Mouse (Mus musculus) cerebellum, adult 2 months (tissue): ENCODE data around the gene Orm3. TPM values are rescaled to one million over a fixed set of nuclear protein-coding genes. Genes with fewer than 3 reads are reported as not detected.

ENCODE experiments used
- DNase-seq, 2 experiments: peaks; one replicate each; pipeline ENCODE4 v3.0.0; 2021
- H3K27ac ChIP-seq: fragments of 200-500 bp; 2 replicates; pipeline ENCODE4 v1.5.1; 2012; ENCODE audit warnings: low read length, control low read depth, inconsistent platforms; ENCODE audit not compliant: insufficient read depth
- H3K27me3 ChIP-seq: fragments of 200-500 bp; 2 replicates; pipeline ENCODE4 v1.6.1; 2012; ENCODE audit warnings: inconsistent platforms, mild to moderate bottlenecking, low read length, moderate library complexity; ENCODE audit not compliant: control insufficient read depth, insufficient read depth
- H3K4me1 ChIP-seq: fragments of 200-500 bp; 2 replicates; pipeline ENCODE4 v1.6.1; 2011; ENCODE audit warnings: low read length; ENCODE audit not compliant: control insufficient read depth, insufficient read depth
- H3K4me3 ChIP-seq: fragments of 200-500 bp; replicated peaks from 2 replicates; pipeline ENCODE3; 2011; ENCODE audit warnings: mild to moderate bottlenecking, low read depth, low read length, control low read depth; ENCODE audit not compliant: insufficient read depth
- CTCF ChIP-seq: fragments of 200-500 bp; IDR thresholded peaks from 2 replicates; pipeline ENCODE4 v1.5.1; 2011; ENCODE audit warnings: low read depth, mild to moderate bottlenecking, control low read depth, low read length, moderate library complexity, borderline replicate concordance; ENCODE audit not compliant: insufficient read depth
- POLR2A ChIP-seq: fragments of 200-500 bp; IDR thresholded peaks from 2 replicates; pipeline ENCODE4 v1.6.1; 2011; ENCODE audit warnings: low read length, control low read depth, borderline replicate concordance; ENCODE audit not compliant: insufficient read depth
- WGBS: fragments of 180-500 bp; shearing (Covaris S2); methylation state at CpG from one replicate; pipeline ENCODE4 v1.1.7; 2018; 5-methylcytosine and 5-hydroxymethylcytosine counted together
- polyA plus RNA-seq: library from polyadenylated mRNA; depleted of rRNA; stranded (reverse); fragments of >200 nt; gene quantifications from 2 replicates; pipeline ENCODE4 v1.2.3, GENCODE M21; 2012

Orm3 gene
- polyA plus RNA-seq, 1 experiment, result not detected

DNA sequence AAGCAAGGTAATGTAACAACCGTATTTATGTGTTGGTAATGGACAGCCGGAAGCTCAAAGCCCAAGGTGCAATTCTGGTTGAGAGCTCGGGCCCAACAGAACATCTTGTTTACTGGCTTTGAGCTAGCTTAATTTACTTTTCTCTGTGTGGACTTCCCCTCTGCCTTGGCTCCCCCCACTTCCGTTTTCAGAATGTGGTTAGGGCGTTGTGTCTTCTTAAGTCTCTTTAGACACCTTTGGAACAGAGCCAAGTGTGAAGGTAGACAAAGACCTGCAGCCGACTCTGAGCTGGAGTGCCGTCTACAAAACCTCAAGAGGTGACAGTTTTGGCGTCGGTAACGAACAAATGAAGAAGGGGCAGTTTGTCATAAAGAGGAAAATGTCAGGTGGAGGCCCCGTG lies 29.8 kb downstream of the Orm3 start:
- Histone ChIP-seq H3K27me3 (no peaks in the 10 kb centered on the region), H3K4me3 (no peak overlapping the region), H3K4me1 (no peaks in the 10 kb centered on the region; the same call in 1 of the 2 replicates), H3K27ac (no peak overlapping the region)
- TF ChIP-seq POLR2A (no peak), CTCF (no peak)
- 85% methylated on average over 11 of the region's 11 CpGs for WGBS
- no peak for DNase-seq

DNA sequence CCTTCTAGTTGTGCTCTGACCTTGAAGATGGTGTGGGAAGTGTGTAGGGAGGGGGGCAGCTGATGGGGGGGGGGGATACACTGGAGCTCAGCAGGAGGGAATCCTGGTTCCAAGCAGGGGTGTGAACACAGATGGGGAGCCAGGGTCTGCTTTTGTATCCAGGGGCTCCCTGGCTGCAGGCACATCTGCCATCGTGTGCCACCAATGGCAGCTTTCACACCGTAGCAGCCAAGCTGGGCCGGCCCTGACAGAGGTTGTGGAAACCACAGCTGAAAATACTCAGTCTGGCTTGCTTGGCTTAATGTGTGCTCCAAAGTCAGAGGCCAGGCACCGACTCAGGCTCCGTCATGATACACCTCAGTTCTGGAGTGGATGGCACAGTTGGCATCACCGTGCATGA lies 32.1 kb downstream of the Orm3 start:
- no peak overlapping the region for H3K4me3 ChIP-seq
- no peaks in the 10 kb centered on the region; the same call in 1 of the 2 replicates for H3K4me1 ChIP-seq
- no peaks in the 10 kb centered on the region for H3K27me3 ChIP-seq
- TF ChIP-seq POLR2A, result no peak
- no peak for TF ChIP-seq CTCF
- DNase-seq, result no peak
- no peak overlapping the region for H3K27ac ChIP-seq
- 45% methylated on average over 6 of the region's 6 CpGs for WGBS

- Histone ChIP-seq H3K27me3 (no peaks in the 10 kb centered on the region), H3K27ac (no peak overlapping the region), H3K4me1 (no peaks in the 10 kb centered on the region; the same call in 1 of the 2 replicates), H3K4me3 (no peak overlapping the region)
- DNase-seq, result no peak
- TF ChIP-seq CTCF (no peak), POLR2A (no peak)
- WGBS, result 39% methylated on average over 8 of the region's 8 CpGs
Measured at GRCm38 (mm10) chr4:63389121-63389886, 33.3 kb downstream of the Orm3 start.

GRCm38 (mm10) chr4:63389887-63390528 lies 34.0 kb downstream of the Orm3 start:
- H3K27ac ChIP-seq, result no peak overlapping the region
- H3K4me3 ChIP-seq, result no peak overlapping the region
- WGBS, result 63% methylated on average over 11 of the region's 11 CpGs
- no peaks in the 10 kb centered on the region; the same call in 1 of the 2 replicates for H3K4me1 ChIP-seq
- TF ChIP-seq POLR2A, result no peak
- TF ChIP-seq CTCF, result no peak
- no peak for DNase-seq
- H3K27me3 ChIP-seq, result no peaks in the 10 kb centered on the region

GRCm38 (mm10) chr4:63391322-63391721 lies 35.4 kb downstream of the Orm3 start:
- H3K27ac ChIP-seq, result no peak overlapping the region
- no peak overlapping the region for H3K4me3 ChIP-seq
- WGBS, result 83% methylated on average over 6 of the region's 6 CpGs
- no peaks in the 10 kb centered on the region; the same call in 1 of the 2 replicates for H3K4me1 ChIP-seq
- no peak for TF ChIP-seq POLR2A
- no peak for TF ChIP-seq CTCF
- H3K27me3 ChIP-seq, result no peaks in the 10 kb centered on the region
- DNase-seq, result no peak

- no peak for DNase-seq
Measured at GRCm38 (mm10) chr4:63397981-63398537, 42.1 kb downstream of the Orm3 start.

DNA sequence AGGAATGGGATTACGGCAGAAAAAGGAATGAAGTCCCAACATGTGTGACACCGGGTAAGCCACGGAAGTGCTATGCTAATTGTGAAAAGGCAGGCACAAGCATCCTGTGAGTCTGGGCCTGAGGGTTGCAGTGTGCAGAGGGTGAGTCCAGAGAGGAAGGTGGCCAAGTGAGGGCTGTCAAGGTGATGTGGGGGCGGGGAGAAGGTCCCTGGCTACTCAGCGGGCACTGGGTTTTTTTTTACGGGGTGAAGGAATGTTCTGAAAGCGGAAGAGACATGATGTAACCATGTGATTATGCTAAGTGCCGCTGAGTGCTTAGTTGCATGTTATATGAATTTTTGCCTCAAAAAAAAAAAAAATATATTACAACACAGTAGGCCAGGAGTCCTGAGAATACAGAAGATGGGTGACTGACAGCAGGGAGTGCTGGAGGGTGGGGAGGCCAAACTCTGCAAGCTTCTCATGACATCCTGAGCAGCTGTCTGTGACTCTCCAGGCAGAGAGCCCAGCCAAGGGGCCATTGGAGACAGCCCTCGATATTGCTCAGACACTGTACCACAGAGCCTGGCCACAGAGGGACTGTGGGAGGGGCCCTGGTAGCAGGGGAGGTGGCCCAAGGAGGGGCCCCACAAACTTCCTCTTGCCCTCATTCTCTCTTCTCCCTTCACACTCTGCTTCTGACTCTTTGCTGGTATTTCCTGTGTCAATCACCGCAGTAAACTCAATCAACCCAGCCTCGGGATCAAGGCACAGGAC lies 43.1 kb downstream of the Orm3 start:
- no peak for DNase-seq
- 45% methylated on average over 11 of the region's 11 CpGs for WGBS
- Histone ChIP-seq H3K27me3 (0 out of 2 replicates have a peak, but pooled peaks cover 1% of the 10 kb centered on the region), H3K4me3 (no peak overlapping the region), H3K27ac (no peak overlapping the region), H3K4me1 (no peaks in the 10 kb centered on the region)
- no peak for TF ChIP-seq CTCF
- no peak for TF ChIP-seq POLR2A

More at GRCm38 (mm10) chr4:63397981-63398537, 42.1 kb downstream of the Orm3 start:
- H3K4me1 ChIP-seq, result no peaks in the 10 kb centered on the region
- no peak for TF ChIP-seq POLR2A
- no peak for TF ChIP-seq CTCF
- 86% methylated on average over 10 of the region's 10 CpGs for WGBS
- H3K27me3 ChIP-seq, result 0 out of 2 replicates have a peak, but pooled peaks cover under 1% of the 10 kb centered on the region
- no peak overlapping the region for H3K27ac ChIP-seq
- no peak overlapping the region for H3K4me3 ChIP-seq
